Mouse (Mus musculus): ENCODE measurements around the gene Pros1. TPM values are rescaled to one million over a fixed set of nuclear protein-coding genes. Genes with fewer than 3 reads are reported as not detected.

The Pros1 gene
- polyA plus RNA-seq, 1 experiment, result 7.9 TPM

GRCm38 (mm10) chr16:62915530-62915929 lies 61.4 kb downstream of the Pros1 start:
- Histone ChIP-seq H3ac (ENCODE audit: control insufficient read depth, insufficient read length) (no peak overlapping the region), H3K27me3 (ENCODE audit: control insufficient read depth, insufficient read depth, insufficient read length) (no peaks in the 10 kb centered on the region), H3K4me2 (ENCODE audit: low read depth) (no peak overlapping the region), H3K36me3 (ENCODE audit: control insufficient read depth, insufficient read depth) (no peaks in the 10 kb centered on the region), H3K4me3 (no peak overlapping the region), H3K79me2 (ENCODE audit: control insufficient read depth, insufficient read depth) (no peaks in the 10 kb centered on the region)
- no peak for TF ChIP-seq TCF12 (IDR thresholded peaks at IDR 0.05; ENCODE audit: insufficient read depth, poor library complexity, severe bottlenecking)
- no peak for TF ChIP-seq SRF (IDR thresholded peaks at IDR 0.05; ENCODE audit: control insufficient read depth, insufficient read length, low read depth)
- TF ChIP-seq POLR2A (IDR thresholded peaks at IDR 0.05; ENCODE audit: insufficient read length, low read depth), result no peak
- no peak for TF ChIP-seq E2F4 (IDR thresholded peaks at IDR 0.05; ENCODE audit: insufficient read depth)
- TF ChIP-seq TCF3 (IDR thresholded peaks at IDR 0.05; ENCODE audit: insufficient read length, low read depth), result no peak
- no peak for TF ChIP-seq MYOD1 (IDR thresholded peaks at IDR 0.05; ENCODE audit: control insufficient read depth in 1 of 3, insufficient read length in 2 of 3, low read depth in 2 of 3)
- TF ChIP-seq REST (IDR thresholded peaks at IDR 0.05; ENCODE audit: insufficient read depth, insufficient read length), result no peak
- TF ChIP-seq POLR2AphosphoS2 (IDR thresholded peaks at IDR 0.05; ENCODE audit: insufficient read length, low read depth), result no peak
- TF ChIP-seq MYOG (IDR thresholded peaks at IDR 0.05; ENCODE audit: control insufficient read depth in 1 of 3, insufficient read depth in 1 of 3, insufficient read length in 2 of 3, low read depth in 2 of 3), result no peak
- TF ChIP-seq CEBPB (IDR thresholded peaks at IDR 0.05; ENCODE audit: insufficient read depth, poor library complexity, severe bottlenecking), result no peak
- no peak for TF ChIP-seq USF1 (IDR thresholded peaks at IDR 0.05; ENCODE audit: low read depth)
- no peak for TF ChIP-seq MAX (IDR thresholded peaks at IDR 0.05; ENCODE audit: low read depth)

DNA sequence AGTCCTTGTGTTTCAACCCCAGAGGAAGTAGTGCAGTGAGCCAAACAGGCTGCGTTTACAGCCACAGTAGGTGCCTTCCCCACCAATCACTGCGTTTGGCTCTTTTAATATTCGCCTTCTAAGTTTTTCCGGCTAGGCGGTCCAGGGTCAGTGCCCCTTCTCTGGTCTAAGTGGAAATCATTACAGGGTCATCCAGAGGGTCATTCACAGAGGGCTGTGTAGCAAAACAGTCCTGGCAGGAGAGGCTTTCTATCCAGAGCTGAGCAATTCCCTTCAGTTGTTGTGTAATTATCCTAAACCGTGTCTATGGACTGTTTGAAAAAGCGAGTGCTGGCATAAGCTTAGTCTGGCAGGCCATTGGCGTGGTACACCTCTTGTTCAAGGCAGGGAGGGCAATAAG lies 68.1 kb downstream of the Pros1 start:
- H3ac ChIP-seq (ENCODE audit: control insufficient read depth, insufficient read length), result no peak overlapping the region
- H3K4me2 ChIP-seq (ENCODE audit: low read depth), result no peak overlapping the region
- no peaks in the 10 kb centered on the region for H3K36me3 ChIP-seq (ENCODE audit: control insufficient read depth, insufficient read depth)
- no peaks in the 10 kb centered on the region for H3K27me3 ChIP-seq (ENCODE audit: control insufficient read depth, insufficient read depth, insufficient read length)
- no peaks in the 10 kb centered on the region for H3K79me2 ChIP-seq (ENCODE audit: control insufficient read depth, insufficient read depth)
- no peak overlapping the region for H3K4me3 ChIP-seq
- no peak for TF ChIP-seq POLR2A (IDR thresholded peaks at IDR 0.05; ENCODE audit: insufficient read length, low read depth)
- TF ChIP-seq MYOG (IDR thresholded peaks at IDR 0.05; ENCODE audit: control insufficient read depth in 1 of 3, insufficient read depth in 1 of 3, insufficient read length in 2 of 3, low read depth in 2 of 3), result no peak
- no peak for TF ChIP-seq USF1 (IDR thresholded peaks at IDR 0.05; ENCODE audit: low read depth)
- no peak for TF ChIP-seq TCF12 (IDR thresholded peaks at IDR 0.05; ENCODE audit: insufficient read depth, poor library complexity, severe bottlenecking)
- no peak for TF ChIP-seq MYOD1 (IDR thresholded peaks at IDR 0.05; ENCODE audit: control insufficient read depth in 1 of 3, insufficient read length in 2 of 3, low read depth in 2 of 3)
- TF ChIP-seq CEBPB (IDR thresholded peaks at IDR 0.05; ENCODE audit: insufficient read depth, poor library complexity, severe bottlenecking), result no peak

DNA sequence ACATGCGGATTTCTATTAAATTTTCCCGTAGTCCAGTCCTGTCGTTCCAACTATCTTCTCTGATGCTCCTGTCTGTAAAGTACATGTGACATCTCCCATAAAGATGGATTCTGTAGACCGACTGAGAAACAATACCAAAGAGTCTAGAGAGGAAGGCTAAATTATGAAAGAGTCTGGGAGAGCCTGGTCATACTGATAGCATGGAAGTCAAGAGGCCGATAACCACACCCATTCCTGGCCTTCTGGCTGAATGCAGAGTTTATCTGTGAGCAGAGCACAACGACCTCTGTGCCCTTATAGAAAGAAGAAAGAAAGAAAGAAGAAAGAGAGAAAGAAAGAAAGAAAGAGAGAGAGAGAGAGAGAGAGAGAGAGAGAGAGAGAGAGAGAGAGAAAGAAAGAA lies 77.2 kb downstream of the Pros1 start:
- H3K4me2 ChIP-seq (ENCODE audit: low read depth), result no peak overlapping the region
- no peak overlapping the region for H3K4me3 ChIP-seq
- H3ac ChIP-seq (ENCODE audit: control insufficient read depth, insufficient read length), result no peak overlapping the region
- H3K27me3 ChIP-seq (ENCODE audit: control insufficient read depth, insufficient read depth, insufficient read length), result no peaks in the 10 kb centered on the region
- H3K79me2 ChIP-seq (ENCODE audit: control insufficient read depth, insufficient read depth), result no peaks in the 10 kb centered on the region
- TF ChIP-seq E2F4 (IDR thresholded peaks at IDR 0.05; ENCODE audit: insufficient read depth) (no peak), REST (IDR thresholded peaks at IDR 0.05; ENCODE audit: insufficient read depth, insufficient read length) (no peak), POLR2A (IDR thresholded peaks at IDR 0.05; ENCODE audit: insufficient read length, low read depth) (no peak), USF1 (IDR thresholded peaks at IDR 0.05; ENCODE audit: low read depth) (no peak), MYOD1 (IDR thresholded peaks at IDR 0.05; ENCODE audit: control insufficient read depth in 1 of 3, insufficient read length in 2 of 3, low read depth in 2 of 3) (no peak), TCF3 (IDR thresholded peaks at IDR 0.05; ENCODE audit: insufficient read length, low read depth) (no peak), MYOG (IDR thresholded peaks at IDR 0.05; ENCODE audit: control insufficient read depth in 1 of 3, insufficient read depth in 1 of 3, insufficient read length in 2 of 3, low read depth in 2 of 3) (no peak), TCF12 (IDR thresholded peaks at IDR 0.05; ENCODE audit: insufficient read depth, poor library complexity, severe bottlenecking) (no peak), MAX (IDR thresholded peaks at IDR 0.05; ENCODE audit: low read depth) (no peak), POLR2AphosphoS2 (IDR thresholded peaks at IDR 0.05; ENCODE audit: insufficient read length, low read depth) (no peak), CEBPB (IDR thresholded peaks at IDR 0.05; ENCODE audit: insufficient read depth, poor library complexity, severe bottlenecking) (no peak), SRF (IDR thresholded peaks at IDR 0.05; ENCODE audit: control insufficient read depth, insufficient read length, low read depth) (no peak)
- no peaks in the 10 kb centered on the region for H3K36me3 ChIP-seq (ENCODE audit: control insufficient read depth, insufficient read depth)

- H3ac ChIP-seq (ENCODE audit: control insufficient read depth, insufficient read length), result no peak overlapping the region
- H3K27me3 ChIP-seq (ENCODE audit: control insufficient read depth, insufficient read depth, insufficient read length), result no peaks in the 10 kb centered on the region
- no peaks in the 10 kb centered on the region for H3K79me2 ChIP-seq (ENCODE audit: control insufficient read depth, insufficient read depth)
- TF ChIP-seq POLR2A (IDR thresholded peaks at IDR 0.05; ENCODE audit: insufficient read length, low read depth) (no peak), SRF (IDR thresholded peaks at IDR 0.05; ENCODE audit: control insufficient read depth, insufficient read length, low read depth) (no peak), USF1 (IDR thresholded peaks at IDR 0.05; ENCODE audit: low read depth) (no peak), TCF12 (IDR thresholded peaks at IDR 0.05; ENCODE audit: insufficient read depth, poor library complexity, severe bottlenecking) (no peak), E2F4 (IDR thresholded peaks at IDR 0.05; ENCODE audit: insufficient read depth) (no peak), MAX (IDR thresholded peaks at IDR 0.05; ENCODE audit: low read depth) (no peak), POLR2AphosphoS2 (IDR thresholded peaks at IDR 0.05; ENCODE audit: insufficient read length, low read depth) (no peak), MYOD1 (IDR thresholded peaks at IDR 0.05; ENCODE audit: control insufficient read depth in 1 of 3, insufficient read length in 2 of 3, low read depth in 2 of 3) (no peak)
- no peak overlapping the region for H3K4me3 ChIP-seq
- no peak overlapping the region for H3K4me2 ChIP-seq (ENCODE audit: low read depth)
- no peaks in the 10 kb centered on the region for H3K36me3 ChIP-seq (ENCODE audit: control insufficient read depth, insufficient read depth)
These were observed 82.2 kb downstream of the Pros1 start for GRCm38 (mm10) chr16:62936316-62936715.

GRCm38 (mm10) chr16:62940388-62941003 lies 86.4 kb downstream of the Pros1 start:
- peak overlapping the region; percentile 74 for H3K4me2 ChIP-seq (ENCODE audit: low read depth)
- no peak for TF ChIP-seq E2F4 (IDR thresholded peaks at IDR 0.05; ENCODE audit: insufficient read depth)
- no peak for TF ChIP-seq POLR2AphosphoS2 (IDR thresholded peaks at IDR 0.05; ENCODE audit: insufficient read length, low read depth)

More at GRCm38 (mm10) chr16:62940388-62941003, 86.4 kb downstream of the Pros1 start:
- Histone ChIP-seq H3ac (ENCODE audit: control insufficient read depth, insufficient read length) (no peak overlapping the region), H3K27me3 (ENCODE audit: control insufficient read depth, insufficient read depth, insufficient read length) (no peaks in the 10 kb centered on the region), H3K79me2 (ENCODE audit: control insufficient read depth, insufficient read depth) (no peaks in the 10 kb centered on the region), H3K36me3 (ENCODE audit: control insufficient read depth, insufficient read depth) (no peaks in the 10 kb centered on the region), H3K4me3 (no peak overlapping the region)

Data from myocyte (in vitro differentiated cells).